Mouse (Mus musculus) megakaryocyte, embryonic 14.5 days (primary cell): Measurements from ENCODE around the gene Ptpdc1.

Experiments used
- FLI1 ChIP-seq: IDR thresholded peaks from 2 replicates; pipeline ENCODE4 v1.6.1; 2012; ENCODE audit warnings: low read length, inconsistent platforms, mixed read lengths
- GATA1 ChIP-seq: IDR thresholded peaks from 3 replicates; pipeline ENCODE4 v1.6.1; 2012; ENCODE audit warnings: mixed read lengths, low read length, inconsistent platforms, borderline replicate concordance

GRCm38 (mm10) chr13:48664916-48665655 is 39.6 kb upstream of the Ptpdc1 start:
- TF ChIP-seq FLI1, result no peak
- TF ChIP-seq GATA1, result no peak
